Mouse (Mus musculus) spleen, postnatal 14 days (tissue): ENCODE data around the gene Prr5.

ENCODE experiments used
- DNase-seq, 2 experiments: peaks; one replicate each; pipeline ENCODE4 v3.0.0; 2021 to 2022; ENCODE audit warnings: low spot score in 2 of 2

Prr5 gene

GRCm38 (mm10) chr15:84657384-84658064, 11.9 kb upstream of the Prr5 start:
- DNase-seq = no peak

- DNase-seq = no peak
Observed at GRCm38 (mm10) chr15:84658655-84659054, 10.8 kb upstream of the Prr5 start.

GRCm38 (mm10) chr15:84659856-84660255, 9.6 kb upstream of the Prr5 start:
- no peak for DNase-seq

GRCm38 (mm10) chr15:84661274-84661673, 8.1 kb upstream of the Prr5 start:
- DNase-seq = no peak

- DNase-seq = peak; percentile 44 to 46
Observed at GRCm38 (mm10) chr15:84662952-84663684, 6.3 kb upstream of the Prr5 start.

GRCm38 (mm10) chr15:84663685-84664060, 5.7 kb upstream of the Prr5 start:
- DNase-seq = no peak

GRCm38 (mm10) chr15:84664542-84665460, 4.6 kb upstream of the Prr5 start:
- no peak for DNase-seq

GRCm38 (mm10) chr15:84665662-84666061, 3.8 kb upstream of the Prr5 start:
- DNase-seq = no peak

GRCm38 (mm10) chr15:84666065-84666464, 3.4 kb upstream of the Prr5 start:
- no peak for DNase-seq

GRCm38 (mm10) chr15:84667601-84668000, 1.8 kb upstream of the Prr5 start:
- no peak for DNase-seq

- no peak for DNase-seq
Observed at GRCm38 (mm10) chr15:84669771-84670656, 594 bp downstream of the Prr5 start.

- no peak for DNase-seq
Observed at GRCm38 (mm10) chr15:84670657-84671055, 1.2 kb downstream of the Prr5 start.

GRCm38 (mm10) chr15:84671401-84672307, 2.2 kb downstream of the Prr5 start:
- DNase-seq = peak in 1 of 2 experiments; percentile 55

- DNase-seq = no peak
Observed at GRCm38 (mm10) chr15:84672308-84672615, 2.8 kb downstream of the Prr5 start.

- no peak for DNase-seq
Observed at GRCm38 (mm10) chr15:84672616-84673015, 3.2 kb downstream of the Prr5 start.

GRCm38 (mm10) chr15:84674329-84675067, 5.1 kb downstream of the Prr5 start:
- DNase-seq = no peak

GRCm38 (mm10) chr15:84675317-84675716, 5.9 kb downstream of the Prr5 start:
- DNase-seq = no peak

- no peak for DNase-seq
Observed at GRCm38 (mm10) chr15:84677943-84678342, 8.5 kb downstream of the Prr5 start.

GRCm38 (mm10) chr15:84679090-84679489, 9.7 kb downstream of the Prr5 start:
- no peak for DNase-seq

GRCm38 (mm10) chr15:84679794-84680193, 10.4 kb downstream of the Prr5 start:
- no peak for DNase-seq
